Mouse (Mus musculus) E14TG2a.4 (cell line): ENCODE results near the gene Hoxc13.

Experiments used
- CTCF ChIP-seq: conservative IDR thresholded peaks from 2 replicates; pipeline ENCODE4 v1.5.1; 2014; ENCODE audit warnings: low read length
- POU5F1 ChIP-seq: IDR thresholded peaks from 2 replicates; pipeline ENCODE4 v1.6.1; 2014; ENCODE audit warnings: low read length, borderline replicate concordance

DNA sequence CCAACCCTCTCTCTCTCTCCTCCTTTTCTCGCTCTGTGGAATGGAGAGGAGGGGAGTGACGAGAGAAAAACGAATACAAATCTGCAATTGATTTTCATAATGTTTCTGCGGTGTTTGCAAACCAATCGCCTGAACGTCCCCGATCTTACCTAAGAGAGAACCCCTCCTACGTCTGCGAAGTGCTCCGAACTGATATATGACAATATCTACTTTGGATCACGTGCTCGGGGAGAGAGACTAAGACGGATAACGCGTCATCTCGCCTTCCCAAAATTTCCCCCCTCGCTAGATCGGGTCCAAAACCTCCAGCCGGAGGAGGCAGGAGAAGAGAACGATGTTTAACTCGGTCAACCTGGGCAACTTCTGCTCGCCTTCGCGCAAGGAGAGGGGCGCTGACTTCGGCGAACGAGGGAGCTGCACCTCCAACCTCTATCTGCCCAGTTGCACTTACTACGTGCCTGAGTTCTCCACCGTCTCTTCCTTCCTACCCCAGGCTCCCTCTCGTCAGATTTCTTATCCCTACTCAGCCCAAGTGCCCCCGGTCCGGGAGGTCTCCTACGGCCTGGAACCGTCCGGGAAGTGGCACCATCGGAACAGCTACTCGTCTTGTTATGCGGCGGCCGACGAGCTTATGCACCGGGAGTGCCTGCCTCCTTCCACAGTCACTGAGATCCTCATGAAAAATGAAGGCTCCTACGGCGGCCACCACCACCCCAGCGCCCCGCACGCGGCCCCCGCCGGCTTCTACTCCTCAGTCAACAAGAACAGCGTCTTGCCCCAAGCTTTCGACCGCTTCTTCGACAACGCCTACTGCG, 33.5 kb downstream of the Hoxc13 start, which contains the start of gene Hoxc11:
- TF ChIP-seq CTCF (no peak), POU5F1 (no peak)
